Mouse (Mus musculus) midbrain, embryonic 12.5 days (tissue): ENCODE data around the gene Ddb2. TPM values are rescaled to one million over a fixed set of nuclear protein-coding genes. Genes with fewer than 3 reads are reported as not detected.
"Not testable (repeated sequence)": the region's sequence is repeated elsewhere in the genome, so short reads cannot be mapped to it uniquely, and the experiment has no call there.

Experiments
- ATAC-seq: fragments of 200-750 bp; cut with Nextera tagmentation; 2 replicates; pipeline ENCODE4 v1.8.0; 2017; ENCODE audit warnings: low read depth, moderate TSS enrichment, moderate library complexity; ENCODE audit not compliant: low FRiP score
- H3K27ac ChIP-seq: fragments of 300-500 bp; sonication (generic); replicated peaks from 2 replicates; pipeline ENCODE4 v1.5.1; 2016; ENCODE audit warnings: mild to moderate bottlenecking
- H3K27me3 ChIP-seq: fragments of 300-500 bp; sonication (generic); 2 replicates; pipeline ENCODE4 v1.6.1; 2016; ENCODE audit warnings: mild to moderate bottlenecking
- H3K36me3 ChIP-seq: fragments of 300-500 bp; sonication (generic); 2 replicates; pipeline ENCODE4 v1.6.1; 2016
- H3K4me1 ChIP-seq: fragments of 300-500 bp; sonication (generic); 2 replicates; pipeline ENCODE4 v1.6.1; 2016
- H3K4me2 ChIP-seq: fragments of 300-500 bp; sonication (generic); replicated peaks from 2 replicates; pipeline ENCODE4 v1.6.1; 2016; ENCODE audit warnings: mild to moderate bottlenecking, moderate library complexity
- H3K4me3 ChIP-seq: fragments of 300-500 bp; sonication (generic); 2 replicates; pipeline ENCODE4 v1.5.1; 2016; ENCODE audit warnings: mild to moderate bottlenecking
- H3K9ac ChIP-seq: fragments of 300-500 bp; sonication (generic); replicated peaks from 2 replicates; pipeline ENCODE4 v1.6.1; 2016; ENCODE audit warnings: mild to moderate bottlenecking, moderate library complexity
- H3K9me3 ChIP-seq: fragments of 300-500 bp; sonication (generic); 2 replicates; pipeline ENCODE4 v1.6.1; 2016; ENCODE audit warnings: mild to moderate bottlenecking
- WGBS: fragments of 180-500 bp; shearing (Covaris S2); methylation state at CpG from one replicate; pipeline ENCODE4 v1.1.7; 2016; 5-methylcytosine and 5-hydroxymethylcytosine counted together
- polyA plus RNA-seq: library from polyadenylated mRNA; unstranded; fragments of >200 nt; fragmentation: Nextera tagmentation; extraction: Ambion mirVana; gene quantifications from 2 replicates; pipeline ENCODE4 v1.2.1, GENCODE M21; 2016

The Ddb2 gene
- polyA plus RNA-seq, 1 experiment from 2014 or later, result 9.0 TPM

- no peaks in the 10 kb centered on the region for H3K9me3 ChIP-seq
- 60% methylated on average over 4 of the region's 4 CpGs for WGBS
Measured at GRCm38 (mm10) chr2:91252512-91252911, 15.7 kb upstream of the Ddb2 start.

GRCm38 (mm10) chr2:91252001-91252400, 15.2 kb upstream of the Ddb2 start:
- H3K4me3 ChIP-seq, result no peak overlapping the region
- H3K4me2 ChIP-seq, result no peak overlapping the region
- no peak overlapping the region for H3K9ac ChIP-seq
- ATAC-seq, result no peak
- no peaks in the 10 kb centered on the region for H3K36me3 ChIP-seq
- peaks cover 27% of the 10 kb centered on the region for H3K27me3 ChIP-seq
- no peaks in the 10 kb centered on the region for H3K9me3 ChIP-seq
- H3K4me1 ChIP-seq, result peaks cover 22% of the 10 kb centered on the region
- WGBS, result 77% methylated on average over 4 of the region's 4 CpGs
- no peak overlapping the region for H3K27ac ChIP-seq

More at GRCm38 (mm10) chr2:91252512-91252911, 15.7 kb upstream of the Ddb2 start:
- H3K36me3 ChIP-seq, result no peaks in the 10 kb centered on the region
- H3K9ac ChIP-seq, result no peak overlapping the region
- H3K4me1 ChIP-seq, result peaks cover 26% of the 10 kb centered on the region
- H3K27me3 ChIP-seq, result peaks cover 30% of the 10 kb centered on the region
- no peak overlapping the region for H3K4me3 ChIP-seq
- no peak overlapping the region for H3K4me2 ChIP-seq
- no peak for ATAC-seq
- H3K27ac ChIP-seq, result no peak overlapping the region

DNA sequence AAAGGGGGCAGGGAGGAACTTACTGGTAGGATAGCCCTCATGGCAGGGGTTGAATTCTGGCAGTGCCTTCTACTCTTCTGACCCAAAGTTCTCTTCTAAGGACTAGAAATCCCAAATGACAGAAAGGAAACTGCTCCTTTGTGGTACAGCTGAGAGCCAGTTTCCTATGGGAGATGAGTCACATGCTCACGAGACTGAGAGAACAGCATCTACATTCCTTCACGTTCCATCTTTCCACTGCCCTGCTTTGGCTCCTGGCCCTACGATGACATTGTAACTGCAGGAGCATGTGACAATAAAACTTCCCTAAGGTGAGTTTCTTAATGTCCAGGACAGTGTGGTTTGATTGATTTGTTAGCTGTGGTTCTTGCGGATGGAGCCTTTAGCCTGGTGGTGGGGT, 11.6 kb upstream of the Ddb2 start:
- no peak for ATAC-seq

GRCm38 (mm10) chr2:91244557-91245228, 7.9 kb upstream of the Ddb2 start:
- no peaks in the 10 kb centered on the region for H3K4me1 ChIP-seq
- no peaks in the 10 kb centered on the region for H3K36me3 ChIP-seq
- H3K27me3 ChIP-seq, result no peaks in the 10 kb centered on the region
- WGBS, result 81% methylated on average over 5 of the region's 5 CpGs
- ATAC-seq, result no peak
- no peak overlapping the region for H3K4me3 ChIP-seq
- H3K9me3 ChIP-seq, result no peaks in the 10 kb centered on the region
- no peak overlapping the region for H3K4me2 ChIP-seq
- H3K9ac ChIP-seq, result no peak overlapping the region
- no peak overlapping the region for H3K27ac ChIP-seq

More for the DNA sequence above, 11.6 kb upstream of the Ddb2 start:
- Histone ChIP-seq H3K27me3 (no peaks in the 10 kb centered on the region), H3K27ac (no peak overlapping the region), H3K4me1 (no peaks in the 10 kb centered on the region), H3K36me3 (no peaks in the 10 kb centered on the region), H3K4me2 (no peak overlapping the region), H3K9me3 (no peaks in the 10 kb centered on the region), H3K9ac (no peak overlapping the region), H3K4me3 (no peak overlapping the region)
- WGBS, result 93% methylated on average over 4 of the region's 4 CpGs

GRCm38 (mm10) chr2:91243416-91243815, 6.6 kb upstream of the Ddb2 start:
- Histone ChIP-seq H3K27ac (no peak overlapping the region), H3K4me3 (no peak overlapping the region), H3K9me3 (no peaks in the 10 kb centered on the region), H3K4me1 (no peaks in the 10 kb centered on the region), H3K4me2 (no peak overlapping the region), H3K9ac (no peak overlapping the region), H3K27me3 (no peaks in the 10 kb centered on the region), H3K36me3 (no peaks in the 10 kb centered on the region)
- WGBS, result 53% methylated on average over 3 of the region's 3 CpGs
- no peak for ATAC-seq

DNA sequence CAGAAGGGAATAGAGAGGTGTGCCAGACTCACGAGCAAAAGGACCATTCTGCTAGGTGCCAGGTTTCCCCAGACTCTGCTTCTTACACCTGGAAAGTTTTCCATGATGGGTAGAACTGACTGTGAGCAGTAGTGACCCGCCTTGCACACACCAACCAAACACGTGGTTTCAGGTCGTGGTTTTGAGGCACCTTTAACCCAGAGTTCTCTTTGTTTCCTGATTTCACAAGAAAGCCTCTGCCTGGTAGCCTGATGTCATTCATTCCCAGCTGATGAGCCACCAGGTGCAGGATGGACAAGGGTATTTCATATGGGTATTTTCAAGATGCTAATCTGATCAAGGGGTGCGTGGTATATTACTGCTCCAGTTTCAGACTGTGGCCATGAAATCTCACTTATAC, 5.8 kb upstream of the Ddb2 start:
- ATAC-seq, result no peak
- no peaks in the 10 kb centered on the region for H3K27me3 ChIP-seq
- H3K36me3 ChIP-seq, result no peaks in the 10 kb centered on the region
- WGBS, result 74% methylated on average over 5 of the region's 5 CpGs
- no peak overlapping the region for H3K4me3 ChIP-seq
- H3K4me2 ChIP-seq, result no peak overlapping the region
- no peak overlapping the region for H3K9ac ChIP-seq
- no peaks in the 10 kb centered on the region for H3K9me3 ChIP-seq
- H3K27ac ChIP-seq, result no peak overlapping the region
- H3K4me1 ChIP-seq, result peaks cover 3% of the 10 kb centered on the region; the same call in 1 of the 2 replicates

GRCm38 (mm10) chr2:91237511-91238080, 814 bp upstream of the Ddb2 start:
- not testable (repeated sequence) for ATAC-seq, H3K27me3 ChIP-seq, H3K36me3 ChIP-seq, H3K9me3 ChIP-seq, H3K4me1 ChIP-seq
- H3K4me2 ChIP-seq, result peak overlapping the region; percentile 71
- 31% methylated on average over 4 of the region's 4 CpGs for WGBS
- peak overlapping the region; percentile 57; the same call in 1 of the 2 replicates for H3K9ac ChIP-seq
- H3K27ac ChIP-seq, result peak overlapping the region; percentile 83
- H3K4me3 ChIP-seq, result peak overlapping the region; percentile 53

GRCm38 (mm10) chr2:91229735-91230134, 7.0 kb downstream of the Ddb2 start:
- H3K4me2 ChIP-seq, result no peak overlapping the region
- H3K4me1 ChIP-seq, result no peaks in the 10 kb centered on the region
- no peaks in the 10 kb centered on the region for H3K36me3 ChIP-seq
- no peaks in the 10 kb centered on the region for H3K9me3 ChIP-seq
- WGBS, result 85% methylated on average over 2 of the region's 2 CpGs
- no peak overlapping the region for H3K9ac ChIP-seq
- no peak for ATAC-seq
- H3K27ac ChIP-seq, result no peak overlapping the region
- H3K4me3 ChIP-seq, result no peak overlapping the region
- H3K27me3 ChIP-seq, result no peaks in the 10 kb centered on the region

DNA sequence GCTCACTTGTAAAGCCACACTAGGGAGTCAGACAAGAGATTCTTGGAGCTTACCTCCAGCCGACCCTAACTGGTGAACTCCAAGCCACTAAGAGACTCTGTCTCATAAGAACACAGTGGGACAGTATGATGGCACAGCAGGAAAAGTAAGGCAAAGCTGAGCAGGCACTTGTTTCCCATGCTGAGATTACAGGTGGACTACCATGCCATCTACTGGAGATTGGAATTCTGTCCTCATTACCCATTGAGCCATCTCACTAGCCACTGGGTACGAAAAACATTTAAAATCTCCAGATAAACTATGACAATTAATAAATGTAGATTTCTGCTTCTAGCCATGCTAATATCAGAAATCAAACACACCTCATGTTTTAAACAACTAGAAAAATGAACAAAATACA, 13.2 kb downstream of the Ddb2 start:
- no peak overlapping the region for H3K9ac ChIP-seq
- 80% methylated on average over 2 of the region's 2 CpGs for WGBS
- H3K27ac ChIP-seq, result no peak overlapping the region
- ATAC-seq, result no peak
- H3K27me3 ChIP-seq, result no peaks in the 10 kb centered on the region
- H3K4me3 ChIP-seq, result no peak overlapping the region
- H3K9me3 ChIP-seq, result no peaks in the 10 kb centered on the region
- H3K4me1 ChIP-seq, result no peaks in the 10 kb centered on the region
- no peak overlapping the region for H3K4me2 ChIP-seq
- no peaks in the 10 kb centered on the region for H3K36me3 ChIP-seq

GRCm38 (mm10) chr2:91220501-91220900, 16.3 kb downstream of the Ddb2 start:
- Histone ChIP-seq H3K9ac (no peak overlapping the region), H3K4me3 (no peak overlapping the region), H3K9me3 (no peaks in the 10 kb centered on the region), H3K27ac (no peak overlapping the region), H3K27me3 (no peaks in the 10 kb centered on the region), H3K4me1 (no peaks in the 10 kb centered on the region; the same call in 1 of the 2 replicates), H3K36me3 (peaks cover 16% of the 10 kb centered on the region), H3K4me2 (no peak overlapping the region)
- 94% methylated on average over 3 of the region's 3 CpGs for WGBS
- ATAC-seq, result no peak

DNA sequence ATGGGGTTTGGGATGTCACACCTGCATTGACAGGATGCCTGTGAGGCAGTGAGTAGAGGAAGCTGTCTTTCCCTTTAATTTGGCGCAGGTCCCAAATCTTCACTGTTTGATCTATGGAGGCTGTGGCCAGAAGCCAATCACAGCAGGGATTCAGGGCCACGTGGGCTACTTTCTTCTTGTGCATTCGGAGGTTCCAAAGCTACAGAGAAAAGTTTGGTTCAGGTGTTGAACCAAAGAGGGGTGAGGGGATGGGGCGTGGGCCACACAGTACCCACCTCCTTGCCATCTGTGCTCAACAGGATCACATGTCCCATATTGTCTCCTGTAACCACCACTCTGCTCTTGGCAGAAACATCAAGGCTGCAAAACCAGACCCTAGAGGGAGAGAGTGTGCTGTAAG, 19.8 kb downstream of the Ddb2 start:
- 78% methylated on average over 4 of the region's 4 CpGs for WGBS
- Histone ChIP-seq H3K9me3 (no peaks in the 10 kb centered on the region), H3K4me2 (no peak overlapping the region), H3K36me3 (peaks cover 40% of the 10 kb centered on the region), H3K4me1 (no peaks in the 10 kb centered on the region; the same call in 1 of the 2 replicates), H3K9ac (no peak overlapping the region), H3K27ac (no peak overlapping the region), H3K4me3 (no peak overlapping the region), H3K27me3 (no peaks in the 10 kb centered on the region)
- ATAC-seq, result no peak

DNA sequence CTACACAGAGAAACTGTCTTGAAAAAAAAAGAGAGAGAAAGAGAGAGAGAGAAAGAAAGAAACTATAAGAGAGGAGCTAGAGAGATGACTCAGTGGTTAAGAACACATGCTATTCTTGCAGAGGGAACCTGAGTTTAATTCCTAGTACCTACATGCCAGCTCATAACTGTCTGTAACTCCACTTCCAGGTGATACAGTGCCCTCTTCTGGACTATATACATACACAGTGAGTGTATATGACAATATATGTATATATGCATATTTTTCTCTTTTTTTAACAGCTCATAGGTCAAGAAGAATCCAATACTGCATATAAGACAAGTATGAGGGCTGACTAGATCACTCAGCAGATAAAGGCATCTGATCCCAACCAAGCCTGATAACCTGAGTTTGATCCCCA, 23.5 kb downstream of the Ddb2 start:
- H3K27me3 ChIP-seq, result no peaks in the 10 kb centered on the region
- no peaks in the 10 kb centered on the region for H3K9me3 ChIP-seq
- no peak overlapping the region for H3K4me2 ChIP-seq
- H3K27ac ChIP-seq, result no peak overlapping the region
- no peaks in the 10 kb centered on the region; the same call in 1 of the 2 replicates for H3K4me1 ChIP-seq
- ATAC-seq, result no peak
- H3K36me3 ChIP-seq, result peaks cover 75% of the 10 kb centered on the region
- H3K9ac ChIP-seq, result no peak overlapping the region
- H3K4me3 ChIP-seq, result no peak overlapping the region
